Mouse (Mus musculus): ENCODE measurements around the gene Qprt. TPM values are rescaled to one million over a fixed set of nuclear protein-coding genes. Genes with fewer than 3 reads are reported as not detected.

The Qprt gene
- polyA plus RNA-seq, 1 experiment: 0.75 TPM

GRCm38 (mm10) chr7:127080045-127080444, 42.0 kb downstream of the Qprt start:
- no peak for DNase-seq (ENCODE audit: low read depth)
- TF ChIP-seq POLR2A (IDR thresholded peaks at IDR 0.05; ENCODE audit: borderline replicate concordance, extremely low read depth, insufficient read depth, insufficient read length, poor library complexity, severe bottlenecking) (no peak), CTCF (IDR thresholded peaks at IDR 0.05; ENCODE audit: borderline replicate concordance, extremely low read depth, insufficient read depth, insufficient read length) (no peak)

GRCm38 (mm10) chr7:127077692-127078091, 44.3 kb downstream of the Qprt start:
- TF ChIP-seq CTCF (IDR thresholded peaks at IDR 0.05; ENCODE audit: borderline replicate concordance, extremely low read depth, insufficient read depth, insufficient read length): no peak
- TF ChIP-seq POLR2A (IDR thresholded peaks at IDR 0.05; ENCODE audit: borderline replicate concordance, extremely low read depth, insufficient read depth, insufficient read length, poor library complexity, severe bottlenecking): no peak
- DNase-seq (ENCODE audit: low read depth): no peak

DNA sequence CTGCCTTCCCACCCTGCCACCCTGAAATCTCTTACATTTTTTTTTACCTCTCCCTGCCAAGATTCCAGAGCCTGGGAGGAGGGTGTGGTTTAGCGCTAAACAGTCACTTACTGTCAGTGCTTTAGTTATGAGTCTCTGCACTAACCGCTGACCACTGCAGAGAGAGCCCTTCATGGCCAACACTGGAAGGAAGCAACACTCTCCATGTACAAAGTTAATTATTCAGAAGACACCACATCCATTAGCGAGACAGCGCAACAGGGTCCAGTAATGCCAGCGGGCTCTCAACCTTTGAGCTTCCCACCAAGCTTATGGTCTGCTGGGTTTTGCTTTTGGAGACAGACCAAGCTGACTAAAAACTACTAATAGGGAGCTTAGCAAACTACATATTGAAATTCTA, 45.8 kb downstream of the Qprt start:
- TF ChIP-seq POLR2A (IDR thresholded peaks at IDR 0.05; ENCODE audit: borderline replicate concordance, extremely low read depth, insufficient read depth, insufficient read length, poor library complexity, severe bottlenecking) (no peak), CTCF (IDR thresholded peaks at IDR 0.05; ENCODE audit: borderline replicate concordance, extremely low read depth, insufficient read depth, insufficient read length) (no peak)
- DNase-seq (ENCODE audit: low read depth): no peak

- DNase-seq (ENCODE audit: low read depth): no peak
Observed at GRCm38 (mm10) chr7:127073221-127073620, 48.8 kb downstream of the Qprt start.

GRCm38 (mm10) chr7:127070871-127071413, 51.1 kb downstream of the Qprt start:
- TF ChIP-seq POLR2A (IDR thresholded peaks at IDR 0.05; ENCODE audit: borderline replicate concordance, extremely low read depth, insufficient read depth, insufficient read length, poor library complexity, severe bottlenecking): no peak
- TF ChIP-seq CTCF (IDR thresholded peaks at IDR 0.05; ENCODE audit: borderline replicate concordance, extremely low read depth, insufficient read depth, insufficient read length): no peak
- DNase-seq (ENCODE audit: low read depth): no peak

More at GRCm38 (mm10) chr7:127073221-127073620, 48.8 kb downstream of the Qprt start:
- TF ChIP-seq CTCF (IDR thresholded peaks at IDR 0.05; ENCODE audit: borderline replicate concordance, extremely low read depth, insufficient read depth, insufficient read length) (no peak), POLR2A (IDR thresholded peaks at IDR 0.05; ENCODE audit: borderline replicate concordance, extremely low read depth, insufficient read depth, insufficient read length, poor library complexity, severe bottlenecking) (no peak)

DNA sequence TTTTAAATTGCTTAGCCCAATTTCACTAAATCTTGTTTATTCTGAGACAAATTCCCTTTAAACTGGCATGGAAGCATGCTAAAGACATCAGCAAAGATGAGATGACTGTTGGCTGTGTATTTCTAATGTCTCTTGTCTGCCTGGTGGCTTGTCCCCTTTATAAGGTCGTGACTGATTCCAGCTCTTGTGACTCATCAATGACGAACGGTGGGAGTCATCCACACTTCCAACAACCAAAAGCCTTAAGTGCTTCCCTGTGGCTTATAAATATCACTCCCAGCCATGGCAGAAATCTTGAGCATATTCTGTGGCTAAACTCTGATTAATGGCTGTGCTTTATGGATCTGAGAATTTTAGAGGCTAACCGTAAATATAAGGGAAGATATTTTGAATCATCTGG, 55.7 kb downstream of the Qprt start:
- no peak for TF ChIP-seq CTCF (IDR thresholded peaks at IDR 0.05; ENCODE audit: borderline replicate concordance, extremely low read depth, insufficient read depth, insufficient read length)
- no peak for TF ChIP-seq POLR2A (IDR thresholded peaks at IDR 0.05; ENCODE audit: borderline replicate concordance, extremely low read depth, insufficient read depth, insufficient read length, poor library complexity, severe bottlenecking)
- no peak for DNase-seq (ENCODE audit: low read depth)

DNA sequence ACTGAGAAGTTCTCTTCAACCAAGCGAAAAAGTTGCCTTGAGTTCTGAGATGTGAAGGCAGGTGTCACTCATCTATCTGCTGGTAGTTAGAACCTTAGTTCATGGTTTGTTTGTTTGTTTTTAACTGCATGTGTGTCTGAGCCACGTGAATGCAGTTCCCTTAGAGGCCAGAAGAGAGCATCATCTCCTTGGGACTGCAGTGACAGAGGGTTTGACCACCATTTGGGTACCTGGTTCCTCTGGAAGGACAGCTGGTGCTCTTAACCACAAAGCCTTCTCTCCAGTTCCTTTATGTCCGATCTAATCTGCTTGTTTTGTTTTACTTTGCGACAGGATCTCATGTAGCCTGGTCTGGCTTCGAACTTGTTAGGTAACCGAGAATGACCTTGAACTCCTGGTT, 56.5 kb downstream of the Qprt start:
- TF ChIP-seq CTCF (IDR thresholded peaks at IDR 0.05; ENCODE audit: borderline replicate concordance, extremely low read depth, insufficient read depth, insufficient read length) (no peak), POLR2A (IDR thresholded peaks at IDR 0.05; ENCODE audit: borderline replicate concordance, extremely low read depth, insufficient read depth, insufficient read length, poor library complexity, severe bottlenecking) (no peak)
- DNase-seq (ENCODE audit: low read depth): no peak

Other genes starting within 250 kb of the Qprt start
- gene Taok2, start 237.5 kb downstream of the Qprt start, polyA plus RNA-seq (2012; rRNA removed): 101 and 131 TPM in 2 replicates
- gene Tmem219, start 199.3 kb downstream of the Qprt start, polyA plus RNA-seq (2012; rRNA removed): 28.3 and 36.8 TPM in 2 replicates
- 91.1 and 108 TPM in 2 replicates for gene Kctd13, start 193.3 kb downstream of the Qprt start, polyA plus RNA-seq (2012; rRNA removed)
- gene Asphd1, start 172.6 kb downstream of the Qprt start, polyA plus RNA-seq (2012; rRNA removed): 21.0 and 21.2 TPM in 2 replicates
- gene Sez6l2, start 171.7 kb downstream of the Qprt start, polyA plus RNA-seq (2012; rRNA removed): 84.2 and 129 TPM in 2 replicates
- 153 and 166 TPM in 2 replicates for gene Cdipt, start 146.3 kb downstream of the Qprt start, polyA plus RNA-seq (2012; rRNA removed)
- gene Cdiptos, start 146.1 kb downstream of the Qprt start, polyA plus RNA-seq (2012; rRNA removed): 0.59 and 1.0 TPM in 2 replicates
- 3.5 and 4.3 TPM in 2 replicates for gene Mvp, start 107.6 kb downstream of the Qprt start, polyA plus RNA-seq (2012; rRNA removed)
- gene Pagr1b, start 105.7 kb downstream of the Qprt start, polyA plus RNA-seq (2012; rRNA removed): 1.0 and 1.2 TPM in 2 replicates
- 13.0 and 24.4 TPM in 2 replicates for gene Pagr1a, start 104.9 kb downstream of the Qprt start, polyA plus RNA-seq (2012; rRNA removed)
- gene Gm42742, start 101.1 kb downstream of the Qprt start, polyA plus RNA-seq (2012; rRNA removed): 77.9 and 87.6 TPM in 2 replicates
- 71.4 and 81.2 TPM in 2 replicates for gene Prrt2, start 101.0 kb downstream of the Qprt start, polyA plus RNA-seq (2012; rRNA removed)
- gene Maz, start 95.2 kb downstream of the Qprt start, polyA plus RNA-seq (2012; rRNA removed): 350 and 352 TPM in 2 replicates
- 25.5 and 42.0 TPM in 2 replicates for gene Kif22, start 79.8 kb downstream of the Qprt start, polyA plus RNA-seq (2012; rRNA removed)
- gene Zg16, start 34.9 kb downstream of the Qprt start, polyA plus RNA-seq (2012; rRNA removed): 0.21 TPM in 1 of 2 replicates, not detected in the other
- 1.5 and 2.1 TPM in 2 replicates for gene AI467606, start 30.9 kb downstream of the Qprt start, polyA plus RNA-seq (2012; rRNA removed)
- gene Spn, start 15.6 kb upstream of the Qprt start, polyA plus RNA-seq (2012; rRNA removed): 0.09 and 0.10 TPM in 2 replicates
- gene Cd2bp2, start 73.8 kb upstream of the Qprt start, polyA plus RNA-seq (2012; rRNA removed): 108 and 117 TPM in 2 replicates
- 54.2 and 66.1 TPM in 2 replicates for gene Tbc1d10b, start 86.2 kb upstream of the Qprt start, polyA plus RNA-seq (2012; rRNA removed)
- 5.8 and 8.9 TPM in 2 replicates for gene Mylpf, start 86.7 kb upstream of the Qprt start, polyA plus RNA-seq (2012; rRNA removed)
- gene Zfp553, start 110.8 kb upstream of the Qprt start, polyA plus RNA-seq (2012; rRNA removed): 38.5 and 38.9 TPM in 2 replicates
- gene Sept1, start 110.9 kb upstream of the Qprt start, polyA plus RNA-seq (2012; rRNA removed): 19.4 and 22.6 TPM in 2 replicates
- 88.1 and 118 TPM in 2 replicates for gene Zfp771, start 122.0 kb upstream of the Qprt start, polyA plus RNA-seq (2012; rRNA removed)
- gene Dctpp1, start 138.5 kb upstream of the Qprt start, polyA plus RNA-seq (2012; rRNA removed): 82.3 and 131 TPM in 2 replicates
- 21.5 and 28.6 TPM in 2 replicates for gene Sephs2, start 151.8 kb upstream of the Qprt start, polyA plus RNA-seq (2012; rRNA removed)
- 0.47 and 0.49 TPM in 2 replicates for gene Itgal, start 174.0 kb upstream of the Qprt start, polyA plus RNA-seq (2012; rRNA removed)
- gene Zfp768, start 223.4 kb upstream of the Qprt start, polyA plus RNA-seq (2012; rRNA removed): 44.6 and 50.5 TPM in 2 replicates